Mouse (Mus musculus) adrenal gland, postnatal 36 days (tissue): ENCODE data around the gene Nudt5. TPM values are rescaled to one million over a fixed set of nuclear protein-coding genes. Genes with fewer than 3 reads are reported as not detected.
A peak's percentile ranks its signal among the peaks of the same experiment; 100 is the strongest.

ENCODE experiments used
- DNase-seq, 2 experiments: peaks; one replicate each; pipeline ENCODE4 v3.0.0; 2021; ENCODE audit warnings: mixed read lengths in 1 of 2
- total RNA-seq, 2 experiments: library from RNA; stranded (reverse); gene quantifications; 2 replicates each; pipeline ENCODE4 v1.2.3; 2021

Nudt5 gene
- total RNA-seq, 2 experiments from 2014 or later = 45.0 to 49.3 TPM

- DNase-seq = no peak
These were observed 22.9 kb downstream of the Nudt5 start for GRCm38 (mm10) chr2:5867681-5868080.

- DNase-seq = no peak
These were observed 24.9 kb downstream of the Nudt5 start for GRCm38 (mm10) chr2:5869746-5870145.

- DNase-seq = no peak
These were observed 32.6 kb downstream of the Nudt5 start for GRCm38 (mm10) chr2:5877446-5877845.

GRCm38 (mm10) chr2:5888865-5889264 lies 44.0 kb downstream of the Nudt5 start:
- DNase-seq = no peak

GRCm38 (mm10) chr2:5889412-5889811 lies 44.6 kb downstream of the Nudt5 start:
- no peak for DNase-seq

- peak in 1 of 2 experiments; percentile 12 for DNase-seq
These were observed 49.5 kb downstream of the Nudt5 start for GRCm38 (mm10) chr2:5894296-5894695.

GRCm38 (mm10) chr2:5894843-5895570 lies 50.2 kb downstream of the Nudt5 start, which contains the start of gene Sec61a2:
Gene Sec61a2, minus strand, starts transcription at chr2:5895432.
- peak; percentile 99 to 100 for DNase-seq

- DNase-seq = peak; percentile 25 to 55
These were observed 55.3 kb downstream of the Nudt5 start for GRCm38 (mm10) chr2:5900145-5900544.

- peak; percentile 50 to 76 for DNase-seq
These were observed 61.3 kb downstream of the Nudt5 start for GRCm38 (mm10) chr2:5906092-5906491.

GRCm38 (mm10) chr2:5906625-5907024 lies 61.8 kb downstream of the Nudt5 start:
- peak; percentile 40 to 65 for DNase-seq

- no peak for DNase-seq
These were observed 66.6 kb downstream of the Nudt5 start for GRCm38 (mm10) chr2:5911282-5911965.

Other genes starting within 250 kb of the Nudt5 start
- gene Camk1d, start 130.5 kb upstream of the Nudt5 start, total RNA-seq = 1 to 10 TPM; 6.6 TPM
- 100 to 1,000 TPM; 133 to 138 TPM for gene Cdc123, start 145 bp downstream of the Nudt5 start, total RNA-seq
- under 1 TPM; 0.66 to 0.73 TPM for gene Gm13199, start 17.9 kb downstream of the Nudt5 start, total RNA-seq
- 10 to 100 TPM; 28.0 to 38.2 TPM for gene Sec61a2, start 50.4 kb downstream of the Nudt5 start, total RNA-seq
- 10 to 100 TPM in 1 of 2 experiments, 1 to 10 TPM in 1; 7.7 to 14.2 TPM for gene Dhtkd1, start 97.8 kb downstream of the Nudt5 start, total RNA-seq
- gene Upf2, start 106.5 kb downstream of the Nudt5 start, total RNA-seq = 10 to 100 TPM; 22.1 to 24.5 TPM